Mouse (Mus musculus) intestine, embryonic 16.5 days (tissue): ENCODE results near the gene Rab3d. TPM values are rescaled to one million over a fixed set of nuclear protein-coding genes. Genes with fewer than 3 reads are reported as not detected.

Source experiments
- ATAC-seq: fragments of 200-750 bp; cut with Nextera tagmentation; 2 replicates; pipeline ENCODE4 v1.8.0; 2017; ENCODE audit warnings: moderate TSS enrichment, moderate library complexity
- H3K27ac ChIP-seq: fragments of 300-500 bp; sonication (generic); 2 replicates; pipeline ENCODE4 v1.5.1; 2014; ENCODE audit warnings: mild to moderate bottlenecking, low read length
- H3K27me3 ChIP-seq: fragments of 300-500 bp; sonication (generic); replicated peaks from 2 replicates; pipeline ENCODE4 v1.6.1; 2014; ENCODE audit warnings: low read length, control low read depth, mixed read lengths; ENCODE audit not compliant: control insufficient read depth, insufficient read depth
- H3K36me3 ChIP-seq: fragments of 300-500 bp; sonication (generic); 2 replicates; pipeline ENCODE4 v1.6.1; 2014; ENCODE audit warnings: low read length, control low read depth; ENCODE audit not compliant: control insufficient read depth, insufficient read depth
- H3K4me1 ChIP-seq: fragments of 300-500 bp; sonication (generic); 2 replicates; pipeline ENCODE4 v1.6.1; 2014; ENCODE audit warnings: low read length, control low read depth, mixed read lengths; ENCODE audit not compliant: control insufficient read depth, insufficient read depth
- H3K4me2 ChIP-seq: fragments of 300-500 bp; sonication (generic); 2 replicates; pipeline ENCODE4 v1.6.1; 2014; ENCODE audit warnings: low read depth, low read length, control low read depth
- H3K4me3 ChIP-seq: fragments of 300-500 bp; sonication (generic); 2 replicates; pipeline ENCODE4 v1.5.1; 2014; ENCODE audit warnings: mild to moderate bottlenecking, low read length
- H3K9ac ChIP-seq: fragments of 300-500 bp; sonication (generic); 2 replicates; pipeline ENCODE4 v1.6.1; 2014; ENCODE audit warnings: low read depth, low read length
- H3K9me3 ChIP-seq: fragments of 300-500 bp; sonication (generic); 2 replicates; pipeline ENCODE4 v1.6.1; 2016; ENCODE audit warnings: low read length, control low read depth; ENCODE audit not compliant: control insufficient read depth
- WGBS: fragments of 180-500 bp; shearing (Covaris S2); extraction: QIAGEN DNeasy Blood & Tissue Kit; methylation state at CpG from one replicate; pipeline ENCODE4 v1.1.7; 2014; 5-methylcytosine and 5-hydroxymethylcytosine counted together
- polyA plus RNA-seq: library from polyadenylated mRNA; unstranded; fragments of >200 nt; fragmentation: Nextera tagmentation; extraction: Ambion mirVana; gene quantifications from 2 replicates; pipeline ENCODE4 v1.2.1, GENCODE M21; 2015

The Rab3d gene
- polyA plus RNA-seq, 1 experiment from 2014 or later = 47.5 TPM

GRCm38 (mm10) chr9:21932445-21933137 is 14.6 kb upstream of the Rab3d start:
- no peak overlapping the region for H3K4me2 ChIP-seq
- no peak overlapping the region for H3K4me3 ChIP-seq
- H3K9me3 ChIP-seq = no peaks in the 10 kb centered on the region
- no peaks in the 10 kb centered on the region for H3K27me3 ChIP-seq
- no peaks in the 10 kb centered on the region for H3K36me3 ChIP-seq
- WGBS = 55% methylated on average over 12 of the region's 12 CpGs
- no peak for ATAC-seq
- H3K9ac ChIP-seq = no peak overlapping the region
- H3K27ac ChIP-seq = no peak overlapping the region
- H3K4me1 ChIP-seq = peaks cover 5% of the 10 kb centered on the region; the same call in 1 of the 2 replicates

DNA sequence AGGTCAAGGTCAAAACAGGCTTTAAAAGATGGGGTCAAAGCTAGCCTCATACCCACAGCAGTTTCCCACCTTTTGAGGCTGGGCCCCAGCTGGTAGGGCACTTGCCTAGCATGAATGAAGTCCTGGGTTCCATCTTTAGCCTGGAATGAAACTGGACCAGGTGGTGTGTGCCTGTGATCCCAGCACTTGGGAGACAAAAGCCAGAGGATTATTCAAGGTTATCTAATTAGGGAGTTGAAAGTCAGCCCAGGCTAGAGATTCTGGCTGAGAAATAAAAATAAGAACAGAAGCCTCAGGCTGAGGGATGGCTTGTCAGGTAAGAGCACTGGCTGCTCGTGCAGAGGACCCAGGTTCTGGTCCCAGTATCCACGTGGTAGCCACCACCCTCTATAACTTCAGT is 14.0 kb upstream of the Rab3d start:
- H3K36me3 ChIP-seq = no peaks in the 10 kb centered on the region
- no peak overlapping the region for H3K27ac ChIP-seq
- no peak overlapping the region for H3K9ac ChIP-seq
- H3K4me1 ChIP-seq = peaks cover 5% of the 10 kb centered on the region; the same call in 1 of the 2 replicates
- WGBS = 59% methylated on average over 2 of the region's 2 CpGs
- no peak overlapping the region for H3K4me3 ChIP-seq
- ATAC-seq = no peak
- no peaks in the 10 kb centered on the region for H3K9me3 ChIP-seq
- no peak overlapping the region for H3K4me2 ChIP-seq
- H3K27me3 ChIP-seq = no peaks in the 10 kb centered on the region

- H3K27me3 ChIP-seq = no peaks in the 10 kb centered on the region
- peaks cover 8% of the 10 kb centered on the region for H3K4me1 ChIP-seq
- 77% methylated on average over 3 of the region's 3 CpGs for WGBS
- peaks cover 3% of the 10 kb centered on the region; the same call in 1 of the 2 replicates for H3K36me3 ChIP-seq
- H3K27ac ChIP-seq = no peak overlapping the region
- ATAC-seq = no peak
- H3K4me2 ChIP-seq = no peak overlapping the region
- no peaks in the 10 kb centered on the region for H3K9me3 ChIP-seq
- no peak overlapping the region for H3K4me3 ChIP-seq
- no peak overlapping the region for H3K9ac ChIP-seq
Measured at GRCm38 (mm10) chr9:21929208-21929607, 11.2 kb upstream of the Rab3d start.

- H3K27ac ChIP-seq = peak within 1 kb of the TSS; percentile 67
- H3K9ac ChIP-seq = peak within 1 kb of the TSS; percentile 78
- H3K4me1 ChIP-seq = peaks cover 8% of the 10 kb centered on the region
- ATAC-seq = peak; percentile 97
- H3K36me3 ChIP-seq = peaks cover 3% of the 10 kb centered on the region; the same call in 1 of the 2 replicates
- under 1% methylated on average over 28 of the region's 28 CpGs for WGBS
- no peaks in the 10 kb centered on the region for H3K27me3 ChIP-seq
- peak within 1 kb of the TSS; percentile 67 for H3K4me3 ChIP-seq
- no peaks in the 10 kb centered on the region for H3K9me3 ChIP-seq
- peak within 1 kb of the TSS; percentile 48 for H3K4me2 ChIP-seq
Measured at GRCm38 (mm10) chr9:21927208-21927753, 9.3 kb upstream of the Rab3d start, which contains the start of the genes Ccdc159 and Tmem205. TSS of gene Ccdc159 (plus strand) at chr9:21927471. TSS of gene Tmem205 (minus strand) at chr9:21927556.

- no peak for ATAC-seq
- Histone ChIP-seq H3K4me1 (peaks cover 8% of the 10 kb centered on the region), H3K4me2 (peak overlapping the region; percentile 48), H3K36me3 (peaks cover 3% of the 10 kb centered on the region; the same call in 1 of the 2 replicates), H3K9ac (peak overlapping the region; percentile 78), H3K27ac (peak overlapping the region; percentile 67), H3K4me3 (peak overlapping the region; percentile 67), H3K9me3 (no peaks in the 10 kb centered on the region), H3K27me3 (no peaks in the 10 kb centered on the region)
- 2% methylated on average over 6 of the region's 6 CpGs for WGBS
Measured at GRCm38 (mm10) chr9:21926784-21927183, 8.8 kb upstream of the Rab3d start.

- Histone ChIP-seq H3K27ac (peak overlapping the region; percentile 67; the same call in 1 of the 2 replicates), H3K9me3 (no peaks in the 10 kb centered on the region), H3K9ac (no peak overlapping the region), H3K4me1 (peaks cover 8% of the 10 kb centered on the region), H3K4me3 (peak overlapping the region; percentile 67), H3K4me2 (peak overlapping the region; percentile 48), H3K27me3 (no peaks in the 10 kb centered on the region), H3K36me3 (peaks cover 3% of the 10 kb centered on the region; the same call in 1 of the 2 replicates)
- no peak for ATAC-seq
- 65% methylated on average over 6 of the region's 6 CpGs for WGBS
Measured at GRCm38 (mm10) chr9:21926155-21926554, 8.2 kb upstream of the Rab3d start.

- Histone ChIP-seq H3K4me1 (peaks cover 8% of the 10 kb centered on the region), H3K4me3 (no peak overlapping the region), H3K9ac (no peak overlapping the region), H3K9me3 (no peaks in the 10 kb centered on the region), H3K36me3 (peaks cover 3% of the 10 kb centered on the region; the same call in 1 of the 2 replicates), H3K27ac (no peak overlapping the region), H3K4me2 (no peak overlapping the region), H3K27me3 (no peaks in the 10 kb centered on the region)
- 96% methylated on average over 1 of the region's 1 CpGs for WGBS
- ATAC-seq = no peak
Measured at GRCm38 (mm10) chr9:21925506-21925905, 7.5 kb upstream of the Rab3d start.

DNA sequence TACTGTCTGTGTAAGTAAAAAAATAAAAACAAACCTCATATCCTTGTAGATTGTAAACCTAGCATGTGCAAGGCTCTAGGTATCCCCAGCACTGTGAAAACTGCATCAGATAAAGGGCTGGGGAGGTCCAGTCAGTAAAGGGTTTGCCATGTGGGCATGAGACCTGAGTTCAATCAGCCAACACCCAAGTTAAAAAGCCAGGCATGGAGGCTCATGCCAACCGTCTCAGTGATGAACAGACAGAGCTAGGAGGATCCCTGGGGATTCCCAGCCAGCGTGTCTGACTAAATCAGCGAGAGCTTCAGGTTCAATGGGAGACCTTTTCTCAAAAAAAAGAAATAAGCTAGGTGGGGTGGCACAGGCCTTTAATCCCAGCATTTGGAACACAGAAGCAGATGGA is 7.0 kb upstream of the Rab3d start:
- Histone ChIP-seq H3K36me3 (peaks cover 3% of the 10 kb centered on the region; the same call in 1 of the 2 replicates), H3K27ac (no peak overlapping the region), H3K27me3 (no peaks in the 10 kb centered on the region), H3K9me3 (no peaks in the 10 kb centered on the region), H3K4me3 (no peak overlapping the region), H3K4me2 (no peak overlapping the region), H3K4me1 (peaks cover 8% of the 10 kb centered on the region), H3K9ac (no peak overlapping the region)
- WGBS = 93% methylated on average over 3 of the region's 3 CpGs
- ATAC-seq = no peak

GRCm38 (mm10) chr9:21924099-21924493 is 6.1 kb upstream of the Rab3d start:
- Histone ChIP-seq H3K9ac (0 out of 2 replicates have a peak overlapping the region, but pooled peaks have one; percentile 8), H3K9me3 (no peaks in the 10 kb centered on the region), H3K4me1 (peaks cover 8% of the 10 kb centered on the region), H3K27me3 (no peaks in the 10 kb centered on the region), H3K4me2 (no peak overlapping the region), H3K4me3 (no peak overlapping the region), H3K36me3 (peaks cover 3% of the 10 kb centered on the region; the same call in 1 of the 2 replicates), H3K27ac (no peak overlapping the region)
- WGBS = 52% methylated on average over 6 of the region's 6 CpGs
- ATAC-seq = peak; percentile 36
